Mouse (Mus musculus) cortical plate, adult 2 months (tissue): ENCODE measurements at regions not wholly inside any gene's neighbourhood (a gene's known extent, or its start where the extent isn't known, plus 50 kb on each side); places are given as distances from the start of the nearest gene placed in this dataset.

Source experiments
- CTCF ChIP-seq: fragments of 200-500 bp; IDR thresholded peaks from 2 replicates; pipeline ENCODE4 v1.5.1; 2011; ENCODE audit warnings: mild to moderate bottlenecking, control low read depth, low read length; ENCODE audit not compliant: insufficient read depth; ENCODE audit errors: extremely low read depth
- POLR2A ChIP-seq: fragments of 200-500 bp; IDR thresholded peaks from 2 replicates; pipeline ENCODE4 v1.6.1; 2011; ENCODE audit warnings: mild to moderate bottlenecking, low read length, control low read depth; ENCODE audit not compliant: insufficient read depth; ENCODE audit errors: extremely low read depth

DNA sequence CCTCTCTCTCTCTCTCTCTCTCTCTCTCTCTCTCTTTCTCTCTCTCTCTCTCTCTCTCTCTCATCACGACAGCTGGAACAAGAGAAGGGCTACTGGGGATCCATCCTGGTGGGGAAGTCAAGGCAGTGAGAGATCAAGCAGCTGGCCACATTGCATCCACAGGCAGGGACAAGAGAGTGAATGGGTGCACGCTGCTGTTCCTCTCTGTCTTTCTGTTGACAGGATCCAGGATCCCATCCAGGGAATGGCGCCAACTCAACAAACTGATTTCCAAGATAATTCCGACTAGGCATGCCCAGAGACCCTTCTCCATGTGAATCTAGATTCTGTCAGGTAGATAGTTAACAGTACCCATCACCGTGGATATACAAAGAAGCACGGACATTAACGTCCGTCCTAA lies 222.5 kb downstream of the Zfp326 start:
- TF ChIP-seq CTCF (no peak), POLR2A (no peak)
